Mouse (Mus musculus) olfactory bulb, adult 2 months (tissue): ENCODE measurements around the gene Rnase11.

Source experiments
- CTCF ChIP-seq: fragments of 200-500 bp; IDR thresholded peaks from 2 replicates; pipeline ENCODE4 v1.5.1; 2012; ENCODE audit warnings: low read depth, mild to moderate bottlenecking, low read length, moderate library complexity; ENCODE audit not compliant: insufficient read depth
- POLR2A ChIP-seq: fragments of 200-500 bp; IDR thresholded peaks from 2 replicates; pipeline ENCODE4 v1.6.1; 2012; ENCODE audit warnings: mild to moderate bottlenecking, low read depth, low read length, moderate library complexity; ENCODE audit not compliant: insufficient read depth

DNA sequence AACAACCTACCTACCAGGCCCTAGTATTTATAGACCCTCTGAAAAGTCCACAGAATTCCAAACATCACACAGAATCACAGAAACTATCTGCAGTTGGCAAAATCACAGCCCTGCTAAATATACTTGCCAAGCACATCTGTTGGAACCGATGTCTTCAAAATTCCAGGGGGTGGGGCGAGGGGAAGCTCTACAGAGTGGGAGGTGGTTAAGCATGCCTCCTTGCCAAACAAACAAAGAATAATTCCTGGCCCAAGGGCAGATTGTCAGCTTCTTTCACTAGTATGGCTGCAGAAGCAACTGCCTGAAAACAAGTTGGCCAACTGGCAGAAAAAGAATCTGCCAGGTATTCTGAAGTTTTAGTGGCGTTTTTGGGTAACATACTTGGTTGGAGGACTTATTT lies 32.7 kb downstream of the Rnase11 start:
- TF ChIP-seq POLR2A, result no peak
- TF ChIP-seq CTCF, result no peak
